Mouse (Mus musculus) liver, embryonic 11.5 days (tissue): Measurements from ENCODE around the gene Arntl. TPM values are rescaled to one million over a fixed set of nuclear protein-coding genes. Genes with fewer than 3 reads are reported as not detected.

Experiments
- ATAC-seq: fragments of 200-750 bp; cut with Nextera tagmentation; replicated peaks from 2 replicates; pipeline ENCODE4 v1.8.0; 2017; ENCODE audit warnings: moderate number of reproducible peaks, mild to moderate bottlenecking, moderate TSS enrichment, moderate library complexity; ENCODE audit not compliant: low FRiP score
- DNase-seq: peaks from one replicate; pipeline ENCODE4 v3.0.0-alpha.2; 2017; ENCODE audit warnings: low spot score
- H3K27ac ChIP-seq: fragments of 300-500 bp; sonication (generic); 2 replicates; pipeline ENCODE4 v1.5.1; 2014; ENCODE audit warnings: mild to moderate bottlenecking, low read depth, low read length, control low read depth
- H3K27me3 ChIP-seq: fragments of 300-500 bp; sonication (generic); replicated peaks from 2 replicates; pipeline ENCODE4 v1.6.1; 2014; ENCODE audit warnings: low read length, mixed read lengths; ENCODE audit not compliant: control insufficient read depth, insufficient read depth
- H3K36me3 ChIP-seq: fragments of 300-500 bp; sonication (generic); 2 replicates; pipeline ENCODE4 v1.6.1; 2014; ENCODE audit warnings: mild to moderate bottlenecking, low read length, moderate library complexity, mixed read lengths; ENCODE audit not compliant: control insufficient read depth, insufficient read depth
- H3K4me1 ChIP-seq: fragments of 300-500 bp; sonication (generic); replicated peaks from 2 replicates; pipeline ENCODE4 v1.6.1; 2014; ENCODE audit warnings: low read length, mixed read lengths; ENCODE audit not compliant: control insufficient read depth, insufficient read depth
- H3K4me2 ChIP-seq: fragments of 300-500 bp; sonication (generic); 2 replicates; pipeline ENCODE4 v1.6.1; 2014; ENCODE audit warnings: mild to moderate bottlenecking, control low read depth, moderate library complexity
- H3K4me3 ChIP-seq: fragments of 300-500 bp; sonication (generic); 2 replicates; pipeline ENCODE4 v1.5.1; 2014; ENCODE audit warnings: low read depth, low read length, control low read depth
- H3K9ac ChIP-seq: fragments of 300-500 bp; sonication (generic); 2 replicates; pipeline ENCODE4 v1.6.1; 2014; ENCODE audit warnings: low read depth, low read length, control low read depth
- H3K9me3 ChIP-seq: fragments of 300-500 bp; sonication (generic); 2 replicates; pipeline ENCODE4 v1.6.1; 2016; ENCODE audit warnings: low read length, inconsistent platforms, mixed read lengths; ENCODE audit not compliant: control insufficient read depth
- WGBS: fragments of 180-500 bp; shearing (Covaris S2); extraction: QIAGEN DNeasy Blood & Tissue Kit; methylation state at CpG from one replicate; pipeline ENCODE4 v1.1.7; 2014; 5-methylcytosine and 5-hydroxymethylcytosine counted together
- polyA plus RNA-seq: library from polyadenylated mRNA; unstranded; fragments of >200 nt; fragmentation: Nextera tagmentation; extraction: Ambion mirVana; gene quantifications from 2 replicates; pipeline ENCODE4 v1.2.1, GENCODE M21; 2014

Arntl gene
- polyA plus RNA-seq, 1 experiment from 2014 or later, result 8.4 TPM

DNA sequence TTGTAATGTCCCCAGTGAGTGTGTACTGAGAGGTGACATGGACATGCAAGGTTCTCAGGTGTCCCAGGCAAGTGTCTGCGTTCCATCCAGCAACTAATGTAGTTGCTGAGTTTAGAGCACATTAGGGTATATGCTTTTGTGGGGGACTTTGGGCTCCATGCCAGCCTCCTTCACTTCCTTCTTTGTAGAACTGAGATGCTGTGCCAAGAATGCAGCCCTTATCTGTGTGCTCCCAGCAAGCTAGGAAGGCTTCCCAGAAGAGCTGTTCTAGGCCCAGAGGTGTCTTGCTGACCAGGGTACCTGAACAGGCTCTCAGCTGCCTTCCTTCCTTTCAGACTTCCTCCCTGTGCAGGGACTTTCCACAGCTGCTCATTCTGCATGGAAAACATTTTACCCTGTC lies 33.2 kb downstream of the Arntl start:
- no peaks in the 10 kb centered on the region for H3K9me3 ChIP-seq
- no peak overlapping the region for H3K4me2 ChIP-seq
- ATAC-seq, result no peak
- H3K4me3 ChIP-seq, result no peak overlapping the region
- H3K27ac ChIP-seq, result no peak overlapping the region
- no peak for DNase-seq
- 88% methylated on average over 1 of the region's 1 CpGs for WGBS
- no peak overlapping the region for H3K9ac ChIP-seq
- no peaks in the 10 kb centered on the region for H3K4me1 ChIP-seq
- H3K36me3 ChIP-seq, result no peaks in the 10 kb centered on the region
- no peaks in the 10 kb centered on the region for H3K27me3 ChIP-seq

DNA sequence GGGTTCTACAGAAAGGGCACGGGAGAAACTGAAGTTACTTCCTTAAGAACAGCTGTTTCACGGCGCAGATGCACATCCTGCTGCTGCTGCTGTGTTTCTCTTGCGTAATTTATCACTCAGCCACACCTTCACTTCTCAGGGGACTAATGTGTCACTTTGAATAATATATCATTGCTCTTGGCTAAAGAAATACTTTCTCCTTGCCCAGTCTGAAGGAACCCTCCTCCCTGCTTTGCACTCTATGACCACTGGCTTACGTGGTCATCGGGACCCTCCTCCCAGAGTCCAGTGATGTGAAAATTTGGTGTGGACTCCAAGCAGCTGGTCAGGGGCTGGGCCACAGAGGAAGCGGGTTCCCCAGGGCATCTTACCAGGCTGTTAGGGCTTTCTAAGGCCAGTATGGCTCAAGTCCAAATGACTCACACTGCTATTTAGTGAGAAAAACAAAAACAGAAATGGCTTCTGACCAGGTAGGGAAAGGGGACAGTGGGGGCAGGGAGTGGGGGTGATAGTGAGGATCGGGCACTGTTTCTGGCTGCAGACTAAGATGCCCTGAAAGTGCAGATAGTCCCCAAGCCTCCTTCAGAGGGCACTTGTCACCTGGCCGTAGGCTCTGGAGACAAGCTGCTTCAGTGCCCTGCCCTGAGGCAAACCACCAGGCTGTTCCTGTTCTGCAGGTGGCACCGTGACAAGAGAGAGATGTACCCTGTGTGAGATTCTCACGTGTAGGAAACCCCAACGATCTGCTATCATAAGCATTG lies 34.8 kb downstream of the Arntl start:
- DNase-seq, result no peak
- Histone ChIP-seq H3K27ac (no peak overlapping the region), H3K4me3 (no peak overlapping the region), H3K4me1 (no peaks in the 10 kb centered on the region), H3K4me2 (no peak overlapping the region), H3K36me3 (no peaks in the 10 kb centered on the region), H3K9ac (no peak overlapping the region), H3K9me3 (no peaks in the 10 kb centered on the region), H3K27me3 (no peaks in the 10 kb centered on the region)
- WGBS, result 67% methylated on average over 12 of the region's 12 CpGs
- ATAC-seq, result no peak

DNA sequence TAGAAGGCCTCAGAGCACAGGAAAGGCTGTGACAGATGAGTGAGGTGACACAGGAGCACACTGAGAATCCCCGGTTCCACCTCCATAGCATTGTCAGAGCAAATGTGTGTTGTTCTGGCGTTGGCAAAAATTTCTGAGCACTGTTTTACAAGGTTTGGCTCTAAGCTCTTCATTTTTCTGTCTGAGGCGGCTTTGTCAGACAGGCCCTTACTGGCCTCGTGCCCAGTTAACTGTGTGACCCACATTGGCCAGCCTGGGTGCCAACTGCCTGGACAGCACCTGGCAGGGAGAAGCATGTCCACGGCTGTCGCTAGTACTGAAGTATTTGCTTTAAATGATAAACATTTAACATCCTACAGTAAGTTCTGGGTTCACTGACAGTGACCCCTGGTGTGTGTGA lies 35.4 kb downstream of the Arntl start:
- ATAC-seq (no peak), DNase-seq (no peak)
- WGBS, result 79% methylated on average over 6 of the region's 6 CpGs
- Histone ChIP-seq H3K27ac (no peak overlapping the region), H3K4me2 (no peak overlapping the region), H3K9ac (no peak overlapping the region), H3K27me3 (no peaks in the 10 kb centered on the region), H3K4me1 (no peaks in the 10 kb centered on the region), H3K9me3 (no peaks in the 10 kb centered on the region), H3K4me3 (no peak overlapping the region), H3K36me3 (no peaks in the 10 kb centered on the region)

DNA sequence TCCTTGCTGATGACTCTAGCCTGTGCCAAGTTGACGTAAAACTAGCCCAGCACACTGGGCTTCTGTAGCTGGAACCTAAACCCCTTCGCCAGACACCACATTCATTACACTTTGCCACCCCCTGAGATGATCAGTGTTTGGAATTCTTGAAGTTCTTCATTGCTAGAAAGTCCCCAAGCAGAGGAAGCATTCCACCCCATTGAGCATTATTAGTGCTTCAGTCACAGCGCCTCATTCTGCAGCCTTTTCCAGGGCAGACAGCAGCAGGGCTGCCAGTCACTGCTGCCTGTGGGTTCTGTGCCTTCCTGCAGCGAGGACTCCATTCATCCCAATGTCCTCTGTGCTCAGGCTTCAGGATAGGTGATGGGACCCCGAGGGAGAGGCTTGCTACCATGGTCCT lies 37.9 kb downstream of the Arntl start:
- no peak overlapping the region for H3K27ac ChIP-seq
- no peaks in the 10 kb centered on the region for H3K4me1 ChIP-seq
- no peak overlapping the region for H3K4me2 ChIP-seq
- H3K9ac ChIP-seq, result no peak overlapping the region
- no peaks in the 10 kb centered on the region for H3K9me3 ChIP-seq
- H3K36me3 ChIP-seq, result no peaks in the 10 kb centered on the region
- ATAC-seq (no peak), DNase-seq (no peak)
- no peaks in the 10 kb centered on the region for H3K27me3 ChIP-seq
- 77% methylated on average over 5 of the region's 5 CpGs for WGBS
- no peak overlapping the region for H3K4me3 ChIP-seq

DNA sequence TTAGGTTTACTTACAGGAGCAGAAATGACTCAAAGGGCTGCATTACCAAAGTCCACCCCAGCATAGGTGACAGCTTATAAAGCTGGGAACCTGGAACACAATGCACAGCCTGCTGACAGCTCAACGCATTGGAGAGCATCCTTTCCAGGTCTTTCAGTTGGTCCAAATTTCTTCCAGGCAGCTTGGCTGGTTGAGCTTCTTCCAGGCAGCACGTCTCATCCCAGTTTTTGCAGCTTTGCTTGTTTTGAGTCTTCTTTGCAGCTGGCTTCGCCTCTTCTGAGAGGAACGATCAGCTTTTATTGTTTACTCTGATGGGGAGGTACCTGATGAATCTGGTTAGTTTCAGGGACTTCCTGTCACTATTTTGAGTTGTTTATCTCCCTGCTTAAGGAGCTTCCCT lies 39.2 kb downstream of the Arntl start:
- H3K36me3 ChIP-seq, result no peaks in the 10 kb centered on the region
- no peak overlapping the region for H3K4me2 ChIP-seq
- H3K4me1 ChIP-seq, result no peaks in the 10 kb centered on the region
- no peaks in the 10 kb centered on the region for H3K9me3 ChIP-seq
- H3K27me3 ChIP-seq, result no peaks in the 10 kb centered on the region
- no peak overlapping the region for H3K9ac ChIP-seq
- 75% methylated on average over 4 of the region's 4 CpGs for WGBS
- ATAC-seq (no peak), DNase-seq (no peak)
- no peak overlapping the region for H3K4me3 ChIP-seq
- no peak overlapping the region for H3K27ac ChIP-seq

DNA sequence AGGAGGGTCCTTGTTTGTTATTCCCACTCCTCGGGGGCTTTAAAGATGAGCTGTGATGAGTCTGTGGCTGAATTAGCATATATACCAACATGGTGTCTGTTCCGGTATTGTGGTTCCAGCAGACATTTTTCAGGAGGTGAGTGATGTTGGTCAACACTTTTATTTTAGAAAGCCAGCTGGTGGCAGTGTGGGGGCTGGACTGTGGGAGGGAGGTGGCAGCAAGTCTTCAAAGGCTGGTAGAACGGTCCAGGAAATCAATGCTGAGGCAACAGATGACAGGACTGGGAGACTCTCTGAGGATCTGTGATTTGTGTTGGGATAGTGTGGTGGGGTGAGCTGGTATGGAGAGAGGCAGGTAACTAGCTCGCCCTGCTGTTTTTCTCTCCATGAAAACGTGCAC lies 39.9 kb downstream of the Arntl start:
- Histone ChIP-seq H3K9ac (no peak overlapping the region), H3K4me1 (no peaks in the 10 kb centered on the region), H3K27ac (no peak overlapping the region), H3K4me2 (no peak overlapping the region), H3K36me3 (no peaks in the 10 kb centered on the region), H3K4me3 (no peak overlapping the region), H3K27me3 (no peaks in the 10 kb centered on the region), H3K9me3 (no peaks in the 10 kb centered on the region)
- ATAC-seq (no peak), DNase-seq (no peak)
- 71% methylated on average over 5 of the region's 5 CpGs for WGBS

DNA sequence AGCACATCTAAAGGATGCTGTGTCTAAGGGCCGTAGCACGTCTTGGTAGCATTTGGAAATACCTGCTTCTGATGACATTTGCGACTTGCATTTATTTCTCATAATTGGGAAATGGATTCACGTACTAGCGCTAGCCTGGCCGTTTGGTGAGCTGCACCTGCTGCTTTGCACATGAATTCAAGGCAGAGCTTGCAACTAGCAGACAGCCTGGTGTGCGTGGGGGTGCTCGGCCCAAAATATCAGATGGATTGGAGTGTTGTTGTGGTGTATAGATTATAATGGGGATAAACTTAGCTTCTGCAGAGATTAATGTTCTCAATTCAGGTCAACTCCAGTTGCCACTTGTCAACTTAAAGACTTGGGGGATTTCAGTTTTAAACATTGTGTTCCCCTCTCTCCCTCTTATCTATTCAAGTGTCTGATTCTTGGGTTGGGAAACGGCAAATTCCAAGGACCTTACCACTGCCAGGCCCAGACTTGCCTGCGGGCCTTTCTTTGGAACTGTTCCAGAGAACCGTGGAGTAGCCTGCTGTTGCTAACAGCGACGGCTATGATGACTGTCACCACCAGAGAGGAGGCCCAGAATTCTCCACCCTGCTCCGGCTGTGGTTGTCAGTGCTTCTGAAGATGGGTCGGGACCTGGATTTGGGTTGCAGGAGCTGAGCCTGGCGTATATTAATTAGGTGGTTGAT lies 42.0 kb downstream of the Arntl start:
- no peak for DNase-seq
- Histone ChIP-seq H3K4me2 (no peak overlapping the region), H3K4me3 (no peak overlapping the region), H3K9ac (no peak overlapping the region), H3K27ac (no peak overlapping the region), H3K27me3 (no peaks in the 10 kb centered on the region), H3K36me3 (no peaks in the 10 kb centered on the region), H3K9me3 (no peaks in the 10 kb centered on the region), H3K4me1 (no peaks in the 10 kb centered on the region)
- ATAC-seq, result no peak
- WGBS, result 78% methylated on average over 16 of the region's 16 CpGs

DNA sequence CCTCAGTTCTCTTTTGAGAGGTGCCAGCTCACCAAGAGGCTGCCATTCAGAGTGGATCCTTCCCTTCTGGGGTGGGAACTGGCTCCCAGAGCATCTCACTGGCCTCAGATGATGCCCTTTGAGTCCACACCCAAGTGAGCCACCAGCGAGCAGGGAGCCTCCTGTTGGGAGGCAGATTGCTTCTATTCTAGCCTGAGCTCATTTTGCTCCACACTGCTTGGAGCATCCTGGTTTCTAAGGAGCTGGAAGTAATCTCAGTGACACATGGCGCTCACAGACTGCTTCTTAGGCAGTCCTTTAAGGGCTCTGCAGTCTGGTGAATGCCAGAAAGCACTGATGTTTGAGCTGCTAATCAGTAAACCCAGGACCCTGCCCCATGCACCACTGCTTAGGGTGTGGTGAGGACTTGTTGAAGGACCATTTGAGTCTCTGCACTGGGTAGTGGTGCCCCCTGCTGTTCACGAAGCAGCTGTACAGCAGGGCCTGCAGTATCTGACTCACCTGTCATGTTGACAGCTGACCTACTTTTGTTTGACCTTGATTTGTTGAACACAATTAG lies 43.2 kb downstream of the Arntl start:
- WGBS, result 42% methylated on average over 3 of the region's 3 CpGs
- Histone ChIP-seq H3K9ac (no peak overlapping the region), H3K4me1 (no peaks in the 10 kb centered on the region), H3K4me2 (no peak overlapping the region), H3K27me3 (no peaks in the 10 kb centered on the region), H3K4me3 (no peak overlapping the region), H3K36me3 (no peaks in the 10 kb centered on the region), H3K27ac (no peak overlapping the region), H3K9me3 (no peaks in the 10 kb centered on the region)
- DNase-seq (no peak), ATAC-seq (no peak)

DNA sequence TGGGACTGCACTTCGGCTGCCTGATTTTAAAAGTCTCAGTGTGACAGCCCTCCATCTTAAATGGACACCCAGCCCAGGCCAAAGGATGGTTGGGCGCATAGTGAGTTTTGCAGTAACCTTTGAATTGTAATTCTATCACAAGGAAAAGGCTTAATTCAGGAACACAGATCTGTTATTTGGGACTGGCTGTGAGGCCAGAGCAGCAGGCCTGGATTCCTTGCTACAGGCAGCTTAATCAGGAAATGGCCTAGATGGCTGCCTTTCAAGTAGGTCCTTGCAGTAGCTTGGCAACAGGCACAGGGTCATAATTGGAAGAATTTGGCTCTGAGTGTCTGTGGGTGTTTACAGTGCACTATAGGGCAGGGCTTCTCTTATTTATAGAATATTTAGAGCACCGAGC lies 43.7 kb downstream of the Arntl start:
- ATAC-seq, result no peak
- H3K27ac ChIP-seq, result no peak overlapping the region
- 76% methylated on average over 3 of the region's 3 CpGs for WGBS

More for the DNA sequence above, 43.7 kb downstream of the Arntl start:
- no peak overlapping the region for H3K9ac ChIP-seq
- H3K9me3 ChIP-seq, result no peaks in the 10 kb centered on the region
- no peaks in the 10 kb centered on the region for H3K36me3 ChIP-seq
- no peaks in the 10 kb centered on the region for H3K4me1 ChIP-seq
- no peak for DNase-seq
- H3K27me3 ChIP-seq, result no peaks in the 10 kb centered on the region
- H3K4me3 ChIP-seq, result no peak overlapping the region
- no peak overlapping the region for H3K4me2 ChIP-seq
